Mouse (Mus musculus) urinary bladder, adult 18-20 months (tissue): ENCODE data around the gene Myo6.

Experiments used
- DNase-seq, 2 experiments: peaks; one replicate each; pipeline ENCODE4 v3.0.0; 2022; ENCODE audit warnings: low spot score in 2 of 2, mixed read lengths in 2 of 2

Gene Myo6

DNA sequence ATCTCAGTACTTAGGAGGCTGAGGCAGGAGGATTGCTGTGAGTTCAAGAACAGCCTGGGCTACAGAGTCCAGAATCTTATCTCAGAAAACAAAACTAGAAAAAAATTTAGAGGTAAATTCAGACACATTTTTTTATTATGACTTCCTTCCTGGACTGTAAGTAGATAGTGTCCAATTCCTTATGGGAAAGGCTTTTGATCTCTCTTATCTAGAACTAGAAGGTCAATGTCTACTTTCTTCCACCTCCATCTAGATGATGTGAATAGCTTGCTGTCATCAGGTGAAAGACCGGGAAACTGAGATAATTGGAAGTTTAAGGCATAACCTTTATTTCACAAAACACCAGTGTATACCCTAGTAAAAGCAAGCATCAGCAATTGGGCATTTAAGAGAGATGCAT, 16.9 kb downstream of the Myo6 start:
- no peak for DNase-seq

DNA sequence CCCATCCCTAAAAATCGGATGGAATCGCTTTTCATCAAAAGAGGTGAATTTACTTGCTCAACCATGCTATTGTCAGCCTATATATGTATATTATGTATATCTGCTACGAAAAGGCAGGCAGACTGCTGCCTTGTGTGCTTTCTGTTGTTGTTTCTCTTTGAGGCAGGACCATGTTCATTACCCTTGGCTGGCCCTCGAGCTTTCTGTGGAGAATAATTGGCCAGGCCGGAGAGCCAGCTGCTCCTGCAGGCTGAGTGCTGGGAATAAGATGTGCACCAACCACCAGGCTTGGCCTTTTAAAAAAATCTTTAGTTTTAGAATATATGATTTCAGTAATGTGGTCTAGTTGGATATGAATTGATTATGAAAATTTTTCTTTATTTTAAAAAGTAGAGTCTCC, 19.3 kb downstream of the Myo6 start:
- no peak for DNase-seq

DNA sequence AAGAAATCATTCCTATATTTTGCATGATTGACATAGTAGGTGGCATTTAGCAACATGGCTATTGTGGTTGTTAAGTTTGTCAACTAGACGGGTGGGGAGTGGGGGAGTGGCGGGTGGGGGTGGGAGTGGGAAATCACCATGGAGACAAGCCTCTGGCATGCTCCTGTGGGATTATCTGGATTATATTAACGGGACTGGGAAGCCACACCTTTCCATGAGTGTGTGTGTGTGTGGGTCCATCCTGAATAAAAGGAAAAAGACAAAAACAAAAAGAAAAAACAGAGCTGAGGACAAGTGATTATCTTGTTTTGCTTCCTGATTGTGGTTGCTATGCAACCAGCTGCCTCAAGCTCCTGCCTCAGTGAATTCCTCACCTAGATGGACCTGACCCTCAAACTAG, 20.9 kb downstream of the Myo6 start:
- no peak for DNase-seq

DNA sequence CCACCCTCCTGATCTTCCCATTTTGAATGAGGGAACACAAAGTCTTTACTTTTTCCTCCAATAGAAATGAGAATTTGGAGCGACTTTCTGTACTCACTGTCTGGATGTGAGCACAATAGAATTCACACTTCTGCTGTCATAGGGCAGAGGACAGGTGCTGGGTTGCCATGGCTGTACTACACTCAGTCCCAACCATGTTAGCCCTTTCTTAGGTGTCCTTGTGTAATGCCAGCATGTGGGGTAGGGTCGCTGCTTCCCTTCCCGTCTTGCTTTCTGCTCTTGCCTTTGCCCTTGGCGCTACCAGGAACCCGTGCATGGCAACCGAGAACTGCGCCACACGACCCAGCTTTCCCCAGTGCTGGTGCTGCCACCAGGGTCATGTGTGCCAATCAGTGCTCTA, 21.9 kb downstream of the Myo6 start:
- no peak for DNase-seq

DNA sequence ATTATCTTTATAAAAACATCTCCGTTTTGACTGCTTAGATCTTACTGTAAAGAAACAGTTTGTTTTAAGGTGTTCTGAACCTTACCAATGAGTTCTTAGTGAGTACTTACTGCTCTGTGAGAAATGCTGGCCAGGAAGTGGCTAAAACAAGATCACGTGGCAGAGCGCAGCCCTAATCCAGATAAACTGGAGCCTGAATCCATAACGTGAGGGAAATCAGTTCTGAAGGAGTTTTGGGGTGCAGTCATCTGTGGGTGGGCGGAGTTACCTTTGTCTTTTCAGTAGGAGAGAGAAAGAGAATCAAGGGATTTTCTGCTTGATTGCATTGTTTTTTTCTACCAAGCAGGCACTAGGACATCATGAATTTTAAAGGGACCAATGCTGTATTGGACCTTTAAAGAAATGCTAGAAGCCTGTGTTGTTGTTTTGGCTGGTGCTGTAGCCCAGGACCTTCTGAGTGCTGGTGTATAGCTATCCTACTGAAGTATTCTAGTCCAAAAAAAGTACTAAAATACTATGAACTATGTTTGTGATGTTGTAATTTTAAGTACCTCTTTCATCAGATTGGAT, 23.6 kb downstream of the Myo6 start:
- DNase-seq, result no peak

DNA sequence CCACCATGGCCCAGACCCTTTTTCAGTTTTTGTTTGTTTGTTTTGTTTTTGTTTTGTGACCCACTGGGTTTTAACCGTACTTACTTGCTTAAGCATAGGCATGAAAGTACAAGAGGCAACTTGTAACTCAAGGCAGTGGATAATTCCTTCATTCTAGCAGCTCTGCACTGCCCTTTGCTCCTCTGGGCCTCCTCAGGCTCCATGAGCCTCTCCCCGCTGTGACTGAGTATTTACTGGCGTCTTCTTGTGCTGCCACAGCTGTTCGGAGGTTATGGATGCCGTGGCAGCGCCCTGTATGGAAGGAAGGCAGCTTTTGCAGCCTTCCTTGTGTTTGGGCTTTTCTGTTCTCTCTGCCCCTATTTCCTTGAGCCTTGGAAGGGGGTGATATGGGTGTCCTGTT, 26.4 kb downstream of the Myo6 start:
- DNase-seq, result no peak

DNA sequence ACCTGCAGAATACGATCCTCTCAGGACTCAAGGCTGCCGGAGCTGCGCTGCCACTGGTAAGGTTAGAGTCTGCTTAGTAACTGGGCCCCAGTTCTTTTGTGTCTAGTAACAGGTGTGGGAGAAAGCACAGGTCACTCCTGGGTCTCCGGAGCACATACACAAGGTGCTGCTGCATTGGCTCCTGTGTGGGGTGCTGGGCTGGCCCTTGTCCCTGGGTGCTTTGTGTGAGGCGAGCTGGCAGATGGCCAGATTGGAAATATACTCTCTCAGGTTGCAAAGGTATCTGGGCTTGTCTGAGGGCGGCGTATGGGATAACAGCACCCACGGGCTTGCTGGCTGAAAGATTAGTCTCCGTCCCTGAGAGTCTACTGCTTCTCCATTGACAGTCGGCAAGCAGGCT, 27.5 kb downstream of the Myo6 start:
- DNase-seq, result no peak

DNA sequence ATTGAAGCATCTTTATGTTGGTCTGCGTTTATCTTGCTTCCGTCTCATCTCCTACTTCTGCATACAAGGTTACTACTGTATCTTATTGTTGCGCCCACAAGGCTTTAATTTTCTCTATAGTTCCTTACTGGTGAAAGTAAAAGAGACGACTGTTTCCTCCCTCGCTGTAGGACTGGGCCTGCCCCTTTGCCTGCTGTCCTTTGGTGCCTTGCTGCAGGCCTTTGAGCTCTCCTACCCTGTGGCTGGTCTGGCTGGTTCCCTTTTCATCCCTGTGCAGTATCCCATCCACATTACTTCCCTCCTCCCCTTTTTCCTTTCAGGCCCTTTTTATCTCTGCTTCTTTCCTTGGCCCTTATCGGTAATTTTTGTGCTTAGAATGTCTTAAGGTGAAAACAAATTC, 29.6 kb downstream of the Myo6 start:
- no peak for DNase-seq

DNA sequence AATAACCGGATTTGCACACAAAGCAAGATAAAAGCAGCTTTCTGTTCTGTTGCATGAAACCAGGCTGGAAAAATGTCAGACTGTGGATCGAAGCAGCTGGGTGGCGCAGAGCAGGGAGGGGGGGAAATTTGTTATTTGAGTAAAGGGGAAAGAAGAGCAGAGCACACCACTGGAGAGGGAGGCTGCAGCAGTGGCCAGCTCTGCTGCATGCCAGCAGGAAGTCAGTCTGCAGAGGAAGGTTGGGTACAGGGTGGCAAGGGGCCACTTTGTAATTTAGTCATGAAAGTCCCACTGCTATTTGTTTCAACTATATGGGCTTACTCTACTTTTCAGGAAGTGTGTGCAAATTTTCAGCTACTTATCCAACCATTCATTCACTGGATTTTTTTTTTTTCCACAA, 31.3 kb downstream of the Myo6 start:
- no peak for DNase-seq

DNA sequence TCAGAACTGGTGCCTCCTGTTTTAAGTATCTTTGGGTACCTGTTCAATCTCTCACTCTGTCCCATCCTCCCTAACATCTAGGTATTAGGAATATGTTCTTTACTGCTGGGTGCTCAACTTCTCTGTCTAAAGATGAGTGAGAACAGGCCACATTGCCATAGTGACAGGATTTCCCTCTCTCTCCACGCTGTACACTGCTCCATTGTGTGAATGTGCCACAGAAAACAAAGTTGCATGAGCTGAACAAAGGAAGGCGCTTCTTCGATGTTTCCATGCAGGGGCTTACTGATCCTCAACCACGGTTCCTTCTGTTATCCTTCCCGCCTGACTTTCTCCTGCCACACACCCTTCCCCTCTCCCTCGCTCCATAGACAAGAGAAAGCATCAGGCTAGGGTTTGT, 32.4 kb downstream of the Myo6 start:
- DNase-seq, result no peak

DNA sequence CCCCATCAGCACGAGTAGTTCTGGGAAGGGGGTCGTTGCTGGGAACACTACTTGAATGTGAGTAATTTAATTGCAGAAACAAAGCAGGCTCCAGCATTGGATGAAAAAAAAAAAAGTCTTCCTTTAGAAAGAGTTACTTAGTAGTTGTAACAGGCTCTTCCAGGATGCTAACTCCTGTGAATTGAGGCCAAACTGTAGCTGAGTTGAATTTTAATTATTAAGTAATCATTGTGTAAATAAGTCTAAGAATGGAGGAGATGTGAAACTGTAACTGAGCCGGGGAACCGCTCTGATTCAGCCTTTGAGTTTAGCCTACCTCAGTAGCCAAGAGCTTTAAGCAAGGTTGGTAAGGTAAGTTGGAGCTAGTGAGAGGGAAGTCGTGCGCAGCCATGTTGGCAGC, 36.0 kb downstream of the Myo6 start:
- no peak for DNase-seq

DNA sequence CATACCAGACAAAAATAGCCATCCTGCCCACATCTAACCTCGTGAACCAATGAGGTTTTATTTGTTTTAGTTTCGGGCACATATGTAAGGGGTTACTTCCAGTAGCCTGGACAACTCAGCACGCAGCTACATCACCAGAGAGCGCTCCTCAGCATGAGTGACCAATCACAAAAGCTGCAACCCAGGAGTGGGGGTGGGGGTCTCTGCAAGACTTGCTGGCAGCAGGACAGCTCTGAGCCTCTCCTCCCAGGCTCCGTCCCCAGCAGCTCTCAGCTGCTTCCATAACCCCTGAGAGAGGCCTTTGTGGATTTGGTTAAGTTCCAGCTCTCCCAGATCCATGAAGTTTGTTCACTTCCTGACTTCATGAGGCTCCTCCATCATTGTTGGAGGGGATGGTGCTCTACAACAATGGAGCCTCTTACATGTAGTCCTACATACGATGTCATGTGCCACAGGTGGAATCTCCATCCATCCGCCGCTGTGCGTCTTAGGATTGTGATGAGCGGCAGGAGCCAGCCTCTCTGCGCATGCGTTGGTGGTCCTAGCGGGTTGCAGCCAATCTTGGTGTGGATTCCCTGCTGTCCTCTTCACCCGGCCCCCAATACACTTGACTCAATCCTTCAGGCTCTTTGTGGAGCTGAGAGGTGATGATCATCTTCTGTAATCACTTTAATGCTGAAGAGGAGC, 37.7 kb downstream of the Myo6 start:
- DNase-seq, result no peak

DNA sequence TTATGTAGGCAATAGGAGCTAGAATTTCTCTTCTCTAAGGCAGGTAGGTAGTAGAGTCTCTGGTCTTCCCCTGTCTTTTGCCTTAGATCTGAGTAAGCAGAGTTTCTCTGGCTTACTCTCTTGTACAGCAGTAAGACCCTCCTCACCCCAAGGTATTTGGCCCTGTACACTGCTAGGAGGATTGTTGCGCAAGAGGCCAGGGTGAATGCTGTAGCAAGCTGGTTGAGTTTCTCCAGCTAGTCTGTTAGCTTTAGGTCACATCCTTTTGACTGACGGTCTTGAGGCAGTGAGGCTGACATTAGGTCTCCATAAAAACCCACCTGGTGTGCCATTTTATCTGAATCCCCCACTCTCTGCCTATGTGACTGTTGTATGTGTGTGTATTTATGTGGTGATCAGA, 43.9 kb downstream of the Myo6 start:
- no peak for DNase-seq

DNA sequence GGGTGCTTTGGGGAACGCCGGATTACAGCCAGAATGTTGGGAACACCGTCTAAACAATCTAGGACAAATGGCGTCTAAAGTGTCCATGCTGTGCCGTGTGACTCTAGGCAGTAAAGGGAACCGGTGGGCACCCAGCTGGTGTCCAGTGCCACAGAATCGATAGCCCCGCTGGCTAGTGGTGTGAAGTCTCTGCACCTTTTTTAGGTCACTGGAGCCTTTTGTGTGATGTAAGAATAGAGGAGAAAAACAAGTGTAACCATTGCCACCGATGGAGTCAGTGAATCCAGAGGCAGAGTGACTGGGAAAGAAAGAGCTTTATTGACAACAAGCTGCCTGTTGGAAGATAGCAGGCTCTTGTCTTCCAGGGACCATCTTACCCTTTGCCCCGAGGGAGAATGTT, 44.6 kb downstream of the Myo6 start:
- DNase-seq, result no peak

DNA sequence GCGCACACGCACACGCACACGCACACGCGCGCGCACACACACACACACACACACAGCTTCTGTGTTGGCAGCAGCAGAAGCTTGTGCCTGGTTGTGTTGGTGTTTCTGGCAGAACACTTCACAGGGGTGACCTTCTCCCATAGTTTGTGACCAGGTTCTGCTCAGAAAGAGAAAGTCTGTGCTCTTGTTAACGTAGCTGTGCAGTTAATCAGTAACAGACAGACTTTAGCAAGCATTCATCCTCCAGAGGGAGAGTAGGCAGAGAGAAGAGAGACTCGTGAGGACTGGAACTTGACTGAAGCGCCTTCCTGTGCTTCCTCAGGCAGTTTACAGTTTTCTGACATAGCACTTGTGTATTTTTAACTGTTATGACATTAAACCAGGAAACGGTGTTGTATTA, 45.3 kb downstream of the Myo6 start:
- DNase-seq, result no peak

DNA sequence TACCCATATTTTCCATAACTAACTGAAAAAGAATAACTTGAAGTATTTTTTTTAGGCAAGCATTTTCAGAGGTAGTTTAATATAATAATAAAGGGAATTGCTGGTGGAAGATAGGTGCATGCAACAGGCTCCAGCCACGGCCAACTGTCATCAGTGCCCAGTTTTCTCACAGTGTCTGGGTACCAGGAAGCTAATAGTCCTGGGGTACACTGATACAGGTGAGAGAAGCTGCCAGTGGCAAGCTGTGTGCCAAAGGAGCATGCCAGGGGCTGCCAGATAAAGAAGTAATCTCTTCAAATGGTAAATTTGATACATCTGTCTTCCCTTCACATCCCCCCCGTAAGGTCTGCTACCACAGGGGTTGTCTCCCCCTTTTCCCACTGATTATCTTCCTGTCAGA, 48.6 kb downstream of the Myo6 start:
- DNase-seq, result no peak

DNA sequence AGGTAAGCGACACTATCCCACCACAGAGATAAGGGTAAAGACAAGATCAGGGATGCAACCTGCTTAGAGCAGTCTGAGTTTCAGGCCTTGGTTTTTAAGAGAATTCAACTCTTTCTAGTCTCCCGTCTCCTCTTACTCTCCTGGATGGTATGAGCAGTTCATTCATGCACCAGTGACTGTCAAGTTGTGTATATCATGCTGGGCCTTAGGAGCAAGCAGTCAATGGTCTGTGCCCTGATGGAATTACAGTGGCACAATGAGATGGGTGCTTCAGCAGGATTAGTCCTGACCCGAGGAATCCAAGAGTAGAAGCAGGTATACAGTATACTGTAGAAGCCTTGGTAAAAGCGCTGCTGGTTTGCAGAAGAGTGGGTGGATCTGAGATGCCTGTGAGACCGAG, 50.7 kb downstream of the Myo6 start:
- DNase-seq, result no peak

DNA sequence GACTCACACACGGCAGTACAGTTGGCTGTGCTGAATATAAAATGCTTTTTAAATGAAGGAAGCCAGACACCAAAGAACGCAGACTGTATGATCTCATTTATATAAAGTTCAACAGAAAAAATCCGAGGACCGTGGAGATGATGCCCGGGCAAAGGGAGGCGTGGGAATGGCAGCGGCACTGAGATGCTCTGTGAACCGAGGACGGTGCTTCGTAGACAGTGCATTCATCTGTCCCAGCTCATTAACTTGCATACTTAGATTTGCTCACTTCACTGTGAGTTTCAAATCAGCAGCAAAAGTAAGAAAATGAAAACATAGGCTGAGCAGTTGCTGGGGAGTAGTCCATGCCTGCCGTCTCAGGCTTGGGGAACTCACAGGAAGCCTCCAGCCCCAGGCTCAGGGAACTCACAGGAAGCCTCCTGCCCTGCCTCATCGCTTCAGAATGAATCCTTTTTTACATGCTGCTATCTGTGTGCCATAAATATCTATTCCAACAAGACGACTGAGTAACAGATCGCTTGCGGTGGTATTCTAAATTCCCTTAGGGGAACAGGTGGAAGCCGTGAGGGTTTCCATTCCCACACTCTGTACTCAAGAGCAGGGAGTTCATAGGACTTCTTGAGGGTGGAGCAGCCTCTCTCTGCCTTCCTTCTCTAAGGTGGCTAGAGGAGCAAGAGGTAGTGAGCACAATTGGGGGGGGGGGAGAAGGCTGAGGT, 52.1 kb downstream of the Myo6 start:
- no peak for DNase-seq

DNA sequence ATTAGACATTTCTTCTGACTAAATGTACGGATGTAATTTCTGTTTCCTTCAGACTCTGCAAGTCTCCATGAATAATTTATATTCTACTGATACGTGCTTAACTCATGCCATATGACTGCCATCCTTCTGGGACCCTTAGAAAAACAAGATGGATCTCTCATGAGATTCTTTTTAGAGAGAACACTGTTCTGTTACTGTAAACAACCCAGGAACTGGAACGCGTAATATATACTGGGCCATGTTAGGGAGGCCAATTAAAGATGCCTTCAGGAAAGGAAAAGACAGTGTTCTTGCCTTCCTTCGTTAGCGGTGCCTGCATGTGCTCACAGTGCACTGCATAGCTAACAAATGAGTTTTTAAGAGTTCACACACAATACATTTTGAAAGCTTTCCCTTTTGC, 53.9 kb downstream of the Myo6 start:
- no peak for DNase-seq

DNA sequence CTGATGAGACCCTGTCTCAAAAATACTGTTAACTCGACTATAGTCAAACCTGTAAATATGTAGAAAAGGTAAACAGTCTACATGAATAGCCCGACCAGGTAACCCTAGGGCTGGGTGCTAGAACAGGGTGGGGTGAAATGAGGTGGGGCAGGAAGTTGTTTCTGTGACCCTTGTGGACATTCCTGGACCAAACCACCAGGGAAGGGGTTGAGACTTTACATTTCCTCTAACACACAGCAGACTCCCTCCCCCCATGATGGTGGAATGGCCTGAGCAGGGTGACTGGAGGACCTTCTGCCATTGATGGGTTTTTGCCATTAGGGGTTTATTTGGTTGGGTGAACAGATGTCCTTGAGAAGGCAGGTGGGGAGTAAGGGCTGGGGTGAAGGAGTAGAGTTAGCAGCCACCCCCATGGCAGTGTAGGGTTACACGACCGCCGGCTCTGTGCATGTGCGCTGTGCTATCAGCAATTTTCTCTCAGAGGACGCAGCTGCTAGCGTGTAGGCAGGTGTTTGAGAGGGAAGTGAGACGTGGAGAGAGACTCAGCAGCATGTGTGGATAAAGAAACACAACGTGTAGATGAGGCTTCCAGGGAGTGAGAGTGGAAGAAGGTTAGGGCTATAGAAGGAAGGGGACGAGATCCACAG, 59.3 kb downstream of the Myo6 start:
- no peak for DNase-seq

DNA sequence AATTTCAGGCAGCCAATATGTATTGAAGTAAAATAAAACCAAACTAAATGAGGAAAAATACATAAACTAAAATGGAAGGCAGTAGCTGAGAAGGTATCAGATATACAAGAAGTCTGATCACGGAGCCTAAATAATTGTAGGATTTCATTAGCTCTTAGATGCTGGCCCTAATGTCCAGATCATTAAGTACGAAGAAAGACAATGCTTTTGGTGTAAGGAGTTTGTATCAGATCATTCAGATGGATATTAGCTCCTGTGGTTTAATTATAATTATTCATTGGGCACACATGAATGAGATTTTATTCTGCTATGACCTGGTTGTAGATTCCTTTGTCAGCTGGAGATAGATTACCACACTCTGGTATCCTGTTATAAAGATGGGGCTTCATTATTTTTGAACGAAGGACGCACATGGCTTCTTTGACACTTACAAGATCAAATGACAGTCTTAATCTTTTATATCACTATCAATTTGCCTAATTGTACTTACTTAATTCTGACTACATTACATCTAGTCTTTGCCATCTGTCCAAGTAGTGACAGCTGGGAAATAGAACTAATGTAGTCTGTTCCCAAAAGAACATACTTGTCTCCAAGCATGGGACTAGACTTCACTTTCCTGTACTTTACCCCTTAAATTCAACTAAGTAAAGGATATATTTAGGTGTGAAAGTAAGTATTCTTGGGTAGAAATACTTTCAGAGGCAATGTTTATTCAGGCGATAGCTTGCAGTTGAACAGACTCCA, 61.9 kb downstream of the Myo6 start:
- DNase-seq, result no peak

DNA sequence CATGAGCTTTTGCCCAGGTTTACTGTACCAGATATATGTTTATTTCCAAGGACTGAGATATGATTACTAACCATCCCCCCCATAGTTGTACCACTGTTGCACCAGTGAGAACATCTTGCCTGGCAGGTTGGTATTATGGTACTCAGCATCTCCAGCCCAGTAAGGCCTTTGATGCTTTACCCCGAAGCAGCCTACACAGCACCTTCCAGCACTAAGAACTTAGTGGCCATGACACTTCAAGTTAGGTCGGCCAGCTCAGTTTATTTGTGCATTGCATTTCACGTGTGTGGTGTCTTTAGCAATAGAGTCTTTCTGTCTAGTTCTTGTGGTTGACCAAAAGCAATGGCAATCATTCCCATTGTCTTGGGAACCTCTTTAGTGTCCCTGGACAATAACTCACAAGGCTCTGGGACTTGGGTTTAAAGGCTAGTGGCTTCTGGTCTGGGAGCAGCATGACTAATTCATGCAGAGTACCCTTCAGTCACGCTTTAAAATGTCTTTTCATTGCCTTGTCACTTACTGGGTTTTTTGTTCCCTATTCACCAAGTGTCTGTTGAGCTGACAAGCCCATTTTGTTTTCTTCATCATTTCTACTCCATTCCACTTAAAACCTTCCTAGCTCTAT, 69.1 kb downstream of the Myo6 start:
- DNase-seq, result no peak
